17 mouse cellular contexts compared by ENCODE assay signal in genomic region chr4:66312733-66313132, GRCm38 (mm10).
DNase-seq lines count a peak whose midpoint lies in the region; ATAC-seq and TF ChIP-seq lines count a peak whose summit lies in the region.
"Had no signal": no experiment of that assay in that cellular context is flagged by ENCODE, and none has a peak within 500 bp of the region (broad histone marks: within the 10 kb centered on the region; RNA-seq: fewer than 3 reads in every experiment).

No protein-coding gene starts in this region.

- no peak for DNase-seq in hindbrain, embryonic 10.5 days (ENCODE audit: low spot score)
- DNase-seq in midbrain, postnatal 0 days (ENCODE audit: low spot score), result peak; percentile 28
- DNase-seq in hindlimb bud, embryonic 11.5 days (ENCODE audit: extremely low spot score, low read depth, low spot score), result peak; percentile 35
- DNase-seq in right cerebral cortex, postnatal 36 days (ENCODE audit: low spot score in 2 of 2), result no peak
- DNase-seq: adrenal gland, adult 2 months; forebrain, postnatal 0 days; heart, adult 2 months; heart, postnatal 36 days; kidney, adult 8-10 months; kidney, postnatal 25 days; retina, postnatal 1 day had no signal

- H3K27me3 ChIP-seq in hindbrain, embryonic 16.5 days (replicated peaks; ENCODE audit: control insufficient read depth, insufficient read depth, low read length), result no peaks in the 10 kb centered on the region
- peaks cover 3% of the 10 kb centered on the region; the same call in 1 of the 2 replicates for H3K27me3 ChIP-seq in hindbrain, embryonic 10.5 days (ENCODE audit: insufficient read depth, poor library complexity, severe bottlenecking)
- H3K27me3 ChIP-seq in midbrain, postnatal 0 days (ENCODE audit: insufficient read depth, low read length), result no peaks in the 10 kb centered on the region
- H3K27me3 ChIP-seq in midbrain, embryonic 13.5 days, result peaks cover 5% of the 10 kb centered on the region; the same call in 1 of the 2 replicates
- no peaks in the 10 kb centered on the region for H3K27me3 ChIP-seq in intestine, postnatal 0 days (replicated peaks; ENCODE audit: control insufficient read depth, insufficient read depth, low read length)
- H3K27me3 ChIP-seq: embryonic facial prominence, embryonic 13.5 days had no signal

- no peak for TF ChIP-seq CTCF in midbrain, postnatal 0 days (IDR thresholded peaks at IDR 0.05)
- TF ChIP-seq CTCF in intestine, postnatal 0 days (IDR thresholded peaks at IDR 0.05; ENCODE audit: low read depth), result no peak

- WGBS in hindbrain, embryonic 16.5 days, result 69% methylated on average over 1 of the region's 1 CpGs
- 81% methylated on average over 1 of the region's 1 CpGs for WGBS in hindbrain, embryonic 10.5 days
- WGBS in midbrain, postnatal 0 days, result 70% methylated on average over 1 of the region's 1 CpGs
- 87% methylated on average over 1 of the region's 1 CpGs for WGBS in midbrain, embryonic 13.5 days
- 61% methylated on average over 1 of the region's 1 CpGs for WGBS in intestine, postnatal 0 days

- H3K9me3 ChIP-seq in hindbrain, embryonic 16.5 days (ENCODE audit: control insufficient read depth, low read length), result no peaks in the 10 kb centered on the region
- no peaks in the 10 kb centered on the region for H3K9me3 ChIP-seq in hindbrain, embryonic 10.5 days
- H3K9me3 ChIP-seq in midbrain, postnatal 0 days (ENCODE audit: low read length), result no peaks in the 10 kb centered on the region
- H3K9me3 ChIP-seq in midbrain, embryonic 13.5 days, result no peaks in the 10 kb centered on the region
- H3K9me3 ChIP-seq in intestine, postnatal 0 days (ENCODE audit: control insufficient read depth), result no peaks in the 10 kb centered on the region
- H3K9me3 ChIP-seq: embryonic facial prominence, embryonic 13.5 days had no signal

- peaks cover 6% of the 10 kb centered on the region for H3K4me1 ChIP-seq in hindbrain, embryonic 16.5 days (ENCODE audit: control insufficient read depth, insufficient read depth, low read depth, low read length)
- peaks cover 6% of the 10 kb centered on the region; the same call in 1 of the 2 replicates for H3K4me1 ChIP-seq in hindbrain, embryonic 10.5 days (replicated peaks)
- no peaks in the 10 kb centered on the region for H3K4me1 ChIP-seq in midbrain, postnatal 0 days (ENCODE audit: insufficient read depth, low read length)
- H3K4me1 ChIP-seq in midbrain, embryonic 13.5 days (replicated peaks), result peaks cover 7% of the 10 kb centered on the region
- H3K4me1 ChIP-seq in intestine, postnatal 0 days (replicated peaks; ENCODE audit: control insufficient read depth, insufficient read depth, low read length), result no peaks in the 10 kb centered on the region
- H3K4me1 ChIP-seq: embryonic facial prominence, embryonic 13.5 days had no signal

- no peak overlapping the region for H3K9ac ChIP-seq in hindbrain, embryonic 16.5 days (ENCODE audit: low read depth, low read length)
- H3K9ac ChIP-seq in midbrain, postnatal 0 days (replicated peaks; ENCODE audit: low read length, poor library complexity, severe bottlenecking), result no peak overlapping the region
- no peak overlapping the region for H3K9ac ChIP-seq in midbrain, embryonic 13.5 days (replicated peaks)
- H3K9ac ChIP-seq in intestine, postnatal 0 days (ENCODE audit: low read depth, low read length), result no peak overlapping the region
- H3K9ac ChIP-seq: embryonic facial prominence, embryonic 13.5 days; forebrain, postnatal 0 days had no signal

- H3K4me3 ChIP-seq in hindbrain, embryonic 16.5 days (ENCODE audit: low read length), result no peak overlapping the region
- H3K4me3 ChIP-seq in hindbrain, embryonic 10.5 days, result no peak overlapping the region
- H3K4me3 ChIP-seq in midbrain, postnatal 0 days (ENCODE audit: low read depth, low read length), result no peak overlapping the region
- H3K4me3 ChIP-seq in midbrain, embryonic 13.5 days (replicated peaks), result no peak overlapping the region
- H3K4me3 ChIP-seq in intestine, postnatal 0 days (ENCODE audit: low read depth, low read length), result no peak overlapping the region
- H3K4me3 ChIP-seq: embryonic facial prominence, embryonic 13.5 days; heart, adult 2 months had no signal

- H3K27ac ChIP-seq in hindbrain, embryonic 16.5 days (ENCODE audit: low read depth, low read length), result no peak overlapping the region
- H3K27ac ChIP-seq in hindbrain, embryonic 10.5 days, result no peak overlapping the region
- H3K27ac ChIP-seq in midbrain, postnatal 0 days (ENCODE audit: low read depth, low read length), result no peak overlapping the region
- no peak overlapping the region for H3K27ac ChIP-seq in midbrain, embryonic 13.5 days
- no peak overlapping the region for H3K27ac ChIP-seq in intestine, postnatal 0 days (ENCODE audit: low read depth, low read length)
- H3K27ac ChIP-seq: embryonic facial prominence, embryonic 13.5 days; heart, adult 2 months; stomach, postnatal 0 days had no signal

- peak; percentile 32; the same call in 1 of the 2 replicates for ATAC-seq in hindbrain, embryonic 16.5 days
- no peak for ATAC-seq in midbrain, postnatal 0 days (ENCODE audit: low FRiP score)
- ATAC-seq in midbrain, embryonic 13.5 days, result no peak
- ATAC-seq in intestine, postnatal 0 days, result no peak
- ATAC-seq: forebrain, postnatal 0 days had no signal

- H3K4me2 ChIP-seq in hindbrain, embryonic 16.5 days (ENCODE audit: low read length), result no peak overlapping the region
- H3K4me2 ChIP-seq in midbrain, postnatal 0 days (ENCODE audit: low read depth, low read length, poor library complexity, severe bottlenecking), result no peak overlapping the region
- H3K4me2 ChIP-seq in midbrain, embryonic 13.5 days (replicated peaks), result no peak overlapping the region
- no peak overlapping the region for H3K4me2 ChIP-seq in intestine, postnatal 0 days (replicated peaks; ENCODE audit: low read depth)
- H3K4me2 ChIP-seq: embryonic facial prominence, embryonic 13.5 days; liver, embryonic 11.5 days had no signal

- no peaks in the 10 kb centered on the region for H3K36me3 ChIP-seq in hindbrain, embryonic 16.5 days (ENCODE audit: control insufficient read depth, insufficient read depth, low read length)
- no peaks in the 10 kb centered on the region for H3K36me3 ChIP-seq in hindbrain, embryonic 10.5 days
- H3K36me3 ChIP-seq in midbrain, postnatal 0 days (ENCODE audit: insufficient read depth, low read length), result no peaks in the 10 kb centered on the region
- no peaks in the 10 kb centered on the region for H3K36me3 ChIP-seq in midbrain, embryonic 13.5 days
- no peaks in the 10 kb centered on the region for H3K36me3 ChIP-seq in intestine, postnatal 0 days (ENCODE audit: control insufficient read depth, insufficient read depth)
- H3K36me3 ChIP-seq: embryonic facial prominence, embryonic 13.5 days had no signal

Comparison
In these comparisons a context has a peak if more than half of its experiments do, and no peak if none do; other contexts are left out.
1. DNase-seq: peak in midbrain, postnatal 0 days (single experiment) and hindlimb bud, embryonic 11.5 days (single experiment); none in hindbrain, embryonic 10.5 days (single experiment) and right cerebral cortex, postnatal 36 days (0 of 2).